Mouse (Mus musculus) 3134 (cell line): Measurements from ENCODE around the gene Il1rl1.

Experiments used
- DNase-seq: peaks from one replicate; pipeline ENCODE4 v3.0.0-alpha.2; 2011; ENCODE audit warnings: low spot score; ENCODE audit not compliant: insufficient read length; ENCODE audit errors: extremely low read depth

Il1rl1 gene

GRCm38 (mm10) chr1:40435936-40436335, 6.6 kb downstream of the Il1rl1 start:
- peak; percentile 24 for DNase-seq

- DNase-seq: no peak
These were observed 8.0 kb downstream of the Il1rl1 start for GRCm38 (mm10) chr1:40437340-40437739.

- DNase-seq: peak; percentile 24
These were observed 10.1 kb downstream of the Il1rl1 start for GRCm38 (mm10) chr1:40439504-40439903.

- peak; percentile 83 for DNase-seq
These were observed 15.4 kb downstream of the Il1rl1 start for GRCm38 (mm10) chr1:40444800-40445199.

GRCm38 (mm10) chr1:40465477-40466430, 36.4 kb downstream of the Il1rl1 start, which contains the start of gene Il18r1:
TSS of gene Il18r1 (plus strand) at chr1:40465552.
- peak; percentile 27 for DNase-seq

GRCm38 (mm10) chr1:40467306-40467705, 37.9 kb downstream of the Il1rl1 start:
- no peak for DNase-seq

- peak; percentile 24 for DNase-seq
These were observed 39.4 kb downstream of the Il1rl1 start for GRCm38 (mm10) chr1:40468805-40469204.

GRCm38 (mm10) chr1:40469900-40470299, 40.5 kb downstream of the Il1rl1 start:
- no peak for DNase-seq

GRCm38 (mm10) chr1:40472401-40472800, 43.0 kb downstream of the Il1rl1 start:
- peak; percentile 65 for DNase-seq

- DNase-seq: no peak
These were observed 44.3 kb downstream of the Il1rl1 start for GRCm38 (mm10) chr1:40473640-40474039.

- DNase-seq: no peak
These were observed 45.0 kb downstream of the Il1rl1 start for GRCm38 (mm10) chr1:40474336-40474735.

GRCm38 (mm10) chr1:40475697-40476096, 46.3 kb downstream of the Il1rl1 start:
- no peak for DNase-seq

- DNase-seq: no peak
These were observed 47.4 kb downstream of the Il1rl1 start for GRCm38 (mm10) chr1:40476756-40477155.

GRCm38 (mm10) chr1:40479505-40479923, 50.1 kb downstream of the Il1rl1 start:
- DNase-seq: no peak

GRCm38 (mm10) chr1:40494594-40494993, 65.2 kb downstream of the Il1rl1 start:
- no peak for DNase-seq

GRCm38 (mm10) chr1:40499708-40500107, 70.3 kb downstream of the Il1rl1 start:
- no peak for DNase-seq

- no peak for DNase-seq
These were observed 71.8 kb downstream of the Il1rl1 start for GRCm38 (mm10) chr1:40501126-40501525.

- no peak for DNase-seq
These were observed 72.4 kb downstream of the Il1rl1 start for GRCm38 (mm10) chr1:40501546-40502398.

- no peak for DNase-seq
These were observed 75.2 kb downstream of the Il1rl1 start for GRCm38 (mm10) chr1:40504548-40504947.
